Mouse (Mus musculus): ENCODE data around the gene RPS10-NUDT3.

RPS10-NUDT3 gene

DNA sequence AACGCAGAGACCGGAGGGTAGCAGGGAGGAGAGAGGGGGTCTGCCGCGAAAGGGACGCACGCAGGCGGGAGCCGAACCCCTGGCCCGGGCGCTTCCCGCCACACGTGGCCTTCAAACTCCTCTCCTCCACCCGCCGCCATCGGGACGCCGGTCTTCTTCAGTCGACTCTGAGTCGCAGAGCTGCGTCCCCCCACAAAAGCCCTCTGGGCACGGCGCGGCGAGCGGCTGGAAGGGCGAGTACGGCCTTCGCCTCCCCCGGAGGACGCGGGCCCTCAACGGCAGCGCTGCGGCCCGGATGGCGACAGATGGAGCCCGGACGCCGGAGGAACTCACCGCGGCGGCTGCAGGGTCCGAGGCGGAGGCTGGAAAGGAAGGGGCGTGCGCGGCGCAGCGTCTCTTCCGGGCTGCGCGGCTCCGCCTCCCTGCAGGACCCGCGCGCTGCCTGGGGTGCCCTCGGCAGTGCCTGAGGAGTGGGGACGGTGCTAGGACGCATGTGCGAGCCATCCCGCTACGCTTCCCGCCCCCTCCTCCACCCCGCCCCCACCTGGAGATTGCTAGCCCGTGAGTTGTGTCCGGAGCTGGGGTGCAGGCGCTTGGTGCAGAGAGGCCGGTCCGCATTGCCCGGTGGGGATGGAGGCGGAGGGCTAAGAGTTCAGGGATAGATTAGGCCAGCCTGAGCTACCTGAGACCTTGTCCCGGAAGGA is at the start of gene RPS10-NUDT3:
Gene RPS10-NUDT3, minus strand, starts transcription at position 352 of the 704 bp plus-strand sequence.
- peak; percentile 91 for DNase-seq

DNA sequence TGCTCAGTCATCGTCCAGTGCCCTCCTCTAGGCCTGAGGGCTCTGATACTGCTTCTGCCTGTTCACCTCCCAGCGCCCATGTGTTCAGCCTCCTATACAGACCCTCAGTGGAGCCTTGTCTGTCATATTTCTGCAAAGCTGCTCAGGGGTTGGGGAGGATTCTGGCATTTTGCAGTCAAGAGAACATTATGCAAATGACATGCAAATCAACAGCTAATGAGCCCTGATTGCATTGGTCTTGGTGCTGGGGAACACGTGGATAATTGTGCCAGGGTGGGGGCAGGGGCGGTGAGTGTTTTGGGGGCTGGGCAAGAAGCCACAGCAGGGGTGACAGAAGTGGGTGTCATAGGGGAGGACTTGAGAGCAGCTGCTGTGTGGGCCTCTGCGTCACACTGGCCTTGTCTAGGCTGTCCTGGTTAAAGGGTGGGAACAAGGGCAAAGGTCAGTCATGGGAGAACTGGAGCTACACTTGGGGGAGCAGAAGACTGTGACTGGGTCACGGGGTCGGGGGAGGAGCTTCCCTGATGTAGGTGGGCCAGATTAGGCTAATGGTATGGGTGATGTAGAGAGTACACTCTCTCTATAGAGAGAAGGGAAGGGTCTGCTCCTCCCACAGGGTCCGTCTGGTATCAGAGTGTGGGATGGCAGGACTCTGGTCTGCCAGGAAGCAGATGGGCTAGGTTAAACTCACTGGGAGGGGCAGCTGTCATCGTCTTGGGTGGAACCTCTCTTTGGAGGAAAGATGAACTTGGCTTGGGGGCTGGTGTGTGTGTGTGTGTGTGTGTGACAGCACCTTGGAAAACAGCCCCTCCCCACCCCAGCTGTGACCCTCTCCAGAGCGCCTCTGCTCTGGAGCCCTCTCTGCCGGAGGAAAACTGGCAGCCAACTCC is 44.1 kb upstream of the RPS10-NUDT3 start:
- DNase-seq, result no peak

DNA sequence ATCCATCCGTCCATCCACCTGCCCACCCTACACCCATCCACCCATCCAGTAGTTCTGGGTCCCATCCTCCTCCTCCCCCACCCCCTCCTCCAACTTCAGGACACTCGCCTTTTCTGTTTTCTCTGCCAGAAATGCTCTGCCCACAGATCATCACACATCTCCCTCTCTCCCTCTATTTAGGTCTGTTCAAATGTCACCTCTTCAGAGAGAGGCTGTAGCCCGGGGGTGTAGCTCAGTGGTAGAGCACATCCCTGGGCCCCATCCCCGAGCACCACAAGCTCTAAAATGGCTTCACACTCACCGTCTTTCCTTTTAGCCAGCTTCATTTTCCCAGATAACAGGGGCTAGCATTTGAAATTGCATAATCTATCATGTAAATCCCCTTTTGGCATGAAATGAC is 42.7 kb upstream of the RPS10-NUDT3 start:
- no peak for DNase-seq

DNA sequence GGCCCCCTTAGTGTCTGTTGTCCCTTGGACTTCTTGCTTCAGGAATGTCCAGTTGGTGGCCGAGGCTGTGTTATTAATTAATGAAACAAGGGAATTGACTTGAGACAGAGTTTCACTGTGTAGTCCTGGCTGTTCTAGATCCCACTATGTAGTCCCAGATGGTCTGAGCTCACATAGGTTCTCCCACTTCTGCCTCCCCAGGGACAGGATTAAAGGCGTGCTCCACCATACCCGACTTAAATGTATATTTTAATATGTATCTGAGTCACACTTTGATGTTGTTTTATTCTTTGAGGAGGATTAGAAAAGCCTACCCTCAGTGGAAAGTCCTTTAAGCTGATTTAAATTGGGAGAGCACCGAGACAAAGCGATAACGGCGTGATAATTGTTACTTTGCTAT is 41.2 kb upstream of the RPS10-NUDT3 start:
- DNase-seq, result no peak

DNA sequence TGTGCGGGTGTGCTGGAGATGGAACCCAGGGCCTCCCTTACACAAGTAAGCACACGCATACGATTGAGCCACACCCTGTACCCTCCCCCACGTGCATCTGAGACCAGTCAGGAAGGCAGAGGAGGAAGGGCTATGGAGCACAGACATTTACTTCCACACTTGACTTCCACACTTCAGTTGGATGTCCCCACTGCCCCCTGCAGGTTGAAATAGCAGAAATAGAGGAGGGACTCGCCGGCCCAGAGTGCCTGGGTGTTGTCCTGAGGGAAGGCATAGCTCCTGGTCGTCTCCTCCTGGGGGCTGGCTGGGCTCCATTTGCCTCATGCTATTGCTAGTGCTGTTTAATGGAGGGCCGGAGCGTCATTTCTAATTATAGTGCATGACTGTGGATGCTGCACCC is 40.4 kb upstream of the RPS10-NUDT3 start:
- no peak for DNase-seq

DNA sequence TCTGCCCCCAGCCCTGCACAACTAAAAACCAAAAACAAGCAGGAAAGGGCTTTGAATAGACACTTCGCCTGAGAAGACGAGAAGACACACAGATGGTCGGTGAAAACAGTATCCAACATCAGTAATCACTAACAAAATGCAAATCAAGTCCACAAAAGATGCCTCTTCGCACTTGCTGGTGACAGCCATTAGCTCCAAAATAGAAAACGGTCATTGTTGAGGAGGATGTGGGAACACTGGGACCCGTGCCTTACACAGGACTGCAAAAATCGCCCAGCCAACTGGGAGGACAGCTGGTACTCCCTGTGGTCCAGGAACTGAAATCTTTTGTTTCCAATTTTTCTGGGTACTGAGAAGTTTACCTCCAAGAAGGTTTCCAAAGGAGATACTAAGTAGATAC is 38.9 kb upstream of the RPS10-NUDT3 start:
- DNase-seq, result no peak

DNA sequence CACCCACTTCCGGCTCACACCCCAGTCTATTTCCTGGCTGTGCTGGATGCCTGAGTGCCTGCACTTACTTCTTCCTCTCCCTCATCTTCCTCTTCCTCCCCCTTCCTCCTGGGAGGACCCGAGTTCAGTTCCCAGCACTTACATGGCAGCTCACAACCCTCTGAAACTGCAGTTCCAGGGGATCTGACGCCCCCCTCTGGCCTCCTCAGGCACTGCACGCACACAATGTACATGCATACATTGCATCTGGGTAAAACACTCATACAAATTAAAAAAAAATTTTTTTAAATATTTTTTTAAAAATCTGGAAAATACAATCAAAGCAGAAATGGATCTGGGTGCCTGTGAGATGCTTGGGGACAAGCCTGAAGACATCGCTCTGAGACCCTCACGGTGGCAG is 36.7 kb upstream of the RPS10-NUDT3 start:
- DNase-seq, result no peak

DNA sequence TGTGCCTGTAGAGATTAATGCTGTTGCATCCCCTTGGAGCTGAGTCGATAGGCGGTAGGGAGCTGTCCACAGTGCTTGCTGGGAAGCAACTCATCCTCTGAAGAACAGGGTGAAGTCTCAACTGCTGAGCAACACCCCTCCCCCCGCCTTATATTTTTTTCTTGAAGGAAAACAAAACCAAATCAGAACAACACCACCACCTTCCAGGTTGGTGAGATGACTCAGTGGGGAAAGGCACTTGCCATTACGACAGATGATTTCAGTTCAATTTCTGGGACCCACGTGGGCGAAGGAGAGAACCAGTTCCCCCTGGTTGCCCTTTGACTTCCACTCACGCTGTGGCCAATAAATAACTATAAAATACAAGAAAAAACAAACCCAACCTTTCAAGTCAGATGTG is 23.7 kb upstream of the RPS10-NUDT3 start:
- DNase-seq, result no peak

DNA sequence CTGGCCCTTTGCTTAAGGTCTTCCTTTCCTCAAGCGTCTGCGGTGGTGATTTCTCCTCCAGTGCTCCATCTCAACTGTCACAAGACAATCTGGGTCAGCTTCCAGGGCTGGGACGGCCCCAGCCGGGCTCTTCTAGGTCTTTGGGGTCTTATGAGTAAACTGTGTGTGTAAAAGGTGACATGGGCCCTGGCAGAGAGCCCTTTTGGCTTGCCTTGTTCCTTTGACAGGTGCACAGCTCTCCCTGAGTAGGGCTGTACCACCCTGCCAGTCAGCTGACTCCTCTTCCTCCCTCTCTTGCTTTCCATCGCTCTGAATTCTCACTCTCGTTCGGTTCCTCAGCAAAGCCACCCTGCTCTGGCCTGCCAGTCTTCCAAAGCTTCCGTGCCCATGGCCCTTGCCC is 22.1 kb upstream of the RPS10-NUDT3 start:
- peak; percentile 18 for DNase-seq

DNA sequence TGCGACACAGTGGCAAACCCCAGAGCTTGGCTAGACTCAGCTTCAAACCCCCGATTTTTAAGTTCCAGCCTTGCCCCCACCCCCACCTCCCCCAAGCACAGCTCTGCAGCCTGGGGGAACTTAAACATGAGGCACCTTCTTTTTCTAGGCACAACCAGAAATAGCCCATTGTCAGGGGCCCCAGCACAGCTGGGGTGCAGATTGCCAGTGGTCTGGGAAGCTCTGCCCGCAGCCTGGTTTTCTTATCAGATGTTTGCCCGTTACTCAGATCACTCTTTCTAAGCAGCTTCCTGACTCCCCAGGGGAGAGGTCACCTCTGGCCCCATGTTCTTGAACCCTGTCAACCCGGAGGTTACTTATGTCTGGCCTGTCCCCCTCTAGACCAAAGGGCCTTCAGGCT is 21.4 kb upstream of the RPS10-NUDT3 start:
- DNase-seq, result no peak

DNA sequence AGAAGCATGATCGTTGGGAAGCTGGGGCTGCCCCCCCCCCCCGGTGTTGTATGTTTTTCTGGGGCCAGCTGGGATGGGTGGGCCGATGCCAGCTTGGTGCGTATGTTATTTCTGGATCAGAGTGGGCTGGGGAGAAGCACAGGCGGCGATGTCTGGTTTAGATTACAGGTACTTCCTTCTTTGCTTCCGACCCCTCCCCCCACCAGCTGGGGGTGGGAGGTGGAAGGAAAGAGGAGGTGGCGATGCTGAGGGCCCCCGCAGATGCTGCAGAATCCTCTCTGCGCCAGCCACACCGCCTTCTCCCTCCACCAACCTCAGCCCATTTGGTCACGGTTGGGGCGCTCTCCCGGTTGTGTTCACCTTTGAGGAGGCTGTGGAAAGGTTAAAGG is 21.0 kb upstream of the RPS10-NUDT3 start:
- peak; percentile 82 for DNase-seq

DNA sequence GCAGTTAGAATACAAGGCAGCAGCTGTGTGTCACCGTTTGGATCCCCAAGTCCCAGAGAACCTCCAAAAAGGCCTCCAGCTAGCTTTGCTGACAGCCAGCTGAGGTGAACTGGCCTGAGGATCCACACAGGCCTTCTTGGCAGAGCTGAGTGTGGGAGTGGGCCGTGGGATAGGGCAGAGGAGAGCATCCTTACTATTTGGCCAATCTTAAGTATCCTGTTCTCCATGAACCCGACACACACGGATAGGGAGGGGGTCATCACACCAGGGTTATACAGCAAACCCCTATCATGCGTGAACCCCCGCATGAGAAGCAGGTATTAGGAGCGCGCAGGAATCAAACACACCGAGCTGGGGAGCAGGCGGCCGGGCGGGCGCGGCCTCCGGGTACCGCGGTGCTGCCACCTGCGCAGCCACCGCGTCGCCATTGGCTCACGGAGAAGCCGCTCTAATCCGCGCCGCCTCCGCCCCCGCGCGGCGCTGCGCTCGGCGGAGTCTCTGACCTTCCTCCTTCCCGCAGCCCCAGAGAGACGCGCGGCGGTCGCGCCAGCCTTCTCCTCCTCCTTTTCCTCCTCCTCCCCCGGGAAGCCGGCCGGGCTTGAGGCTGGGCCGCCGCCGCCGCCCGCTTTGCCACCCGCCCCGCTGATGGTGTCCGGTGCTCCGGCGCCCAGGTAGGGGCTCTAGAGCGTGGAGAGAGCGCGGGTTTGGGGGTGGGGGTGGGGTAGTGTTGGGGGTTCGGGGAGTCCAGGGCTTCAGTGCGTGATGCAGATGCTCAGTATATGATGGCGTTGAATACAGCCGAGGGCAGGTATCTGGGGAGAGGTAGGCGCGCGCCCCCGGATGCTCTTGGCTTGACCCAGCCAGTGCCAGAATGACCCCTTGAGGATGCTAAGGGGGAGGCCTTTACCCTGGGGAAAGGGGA is 20.3 kb upstream of the RPS10-NUDT3 start, which contains the start of gene Pacsin1:
Gene Pacsin1, plus strand, starts transcription at position 421 of the 922 bp plus-strand sequence.
- DNase-seq, result peak; percentile 83

DNA sequence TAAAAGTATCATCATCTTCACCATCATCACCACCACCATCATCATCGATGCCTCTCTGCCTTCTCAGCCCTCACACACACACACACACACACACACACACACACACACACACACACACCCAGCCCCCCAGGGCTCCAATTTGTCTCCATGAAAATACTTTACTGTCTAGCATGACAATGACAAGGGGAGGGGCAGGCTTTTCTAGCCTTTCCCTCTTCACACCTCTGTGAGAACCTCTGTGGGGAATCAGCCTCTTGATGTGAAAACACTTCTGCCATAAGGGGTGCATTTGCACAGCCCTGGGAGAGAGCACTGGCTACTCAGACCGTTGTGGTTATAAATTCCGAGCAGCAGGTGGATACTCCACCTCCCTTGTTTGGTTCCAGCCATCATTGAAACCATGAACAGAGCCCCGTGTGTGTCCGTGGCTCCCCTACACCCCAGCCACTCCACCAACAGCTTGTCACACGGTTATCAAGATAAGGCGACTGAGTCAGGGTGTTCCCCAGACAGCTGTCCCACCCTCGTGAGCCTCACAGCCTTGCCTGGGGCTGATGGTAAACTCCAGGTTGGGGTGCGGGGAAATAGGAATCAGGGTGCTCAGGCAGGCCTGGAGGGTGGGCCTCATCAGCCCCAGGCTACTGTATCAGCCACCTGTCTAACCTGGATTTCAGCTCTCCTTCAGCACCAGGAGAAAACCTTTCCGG is 18.4 kb upstream of the RPS10-NUDT3 start:
- DNase-seq, result no peak

DNA sequence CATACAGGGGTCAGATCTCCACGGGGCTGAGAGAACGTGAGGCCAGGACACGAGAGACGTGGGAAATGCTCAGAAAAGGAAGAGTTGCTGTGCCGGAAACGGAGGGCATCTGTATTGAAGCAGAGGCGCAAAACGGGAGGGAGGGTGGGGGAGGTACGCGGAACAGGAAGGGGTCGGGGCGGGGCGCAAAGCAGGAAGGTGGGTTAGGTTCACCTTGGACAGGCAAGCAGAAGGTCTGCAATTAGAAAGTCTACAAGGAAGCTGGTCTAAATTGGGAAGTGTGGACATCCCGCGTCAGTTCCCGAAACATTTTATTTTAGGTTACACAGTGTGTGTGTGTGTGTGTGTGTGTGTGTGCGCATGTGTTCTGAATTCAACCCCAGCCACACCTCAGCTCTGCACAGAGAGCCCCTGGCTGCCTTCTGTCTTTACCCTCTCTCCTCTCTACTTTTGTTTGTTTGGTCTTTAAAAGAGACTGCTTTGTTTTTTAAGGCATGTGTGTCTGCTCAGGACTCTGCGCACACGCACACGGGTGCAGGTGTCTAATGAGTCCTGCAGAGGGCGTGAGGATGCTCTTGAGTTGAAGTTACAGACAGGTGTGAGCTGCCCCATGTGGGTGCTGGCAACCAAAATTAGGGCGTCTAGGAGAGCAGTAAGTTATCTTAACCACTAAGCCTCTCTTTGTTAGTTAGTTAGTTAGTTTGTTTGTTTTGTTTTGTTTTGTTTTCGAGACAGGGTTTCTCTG is 17.2 kb upstream of the RPS10-NUDT3 start:
- peak; percentile 66 for DNase-seq

DNA sequence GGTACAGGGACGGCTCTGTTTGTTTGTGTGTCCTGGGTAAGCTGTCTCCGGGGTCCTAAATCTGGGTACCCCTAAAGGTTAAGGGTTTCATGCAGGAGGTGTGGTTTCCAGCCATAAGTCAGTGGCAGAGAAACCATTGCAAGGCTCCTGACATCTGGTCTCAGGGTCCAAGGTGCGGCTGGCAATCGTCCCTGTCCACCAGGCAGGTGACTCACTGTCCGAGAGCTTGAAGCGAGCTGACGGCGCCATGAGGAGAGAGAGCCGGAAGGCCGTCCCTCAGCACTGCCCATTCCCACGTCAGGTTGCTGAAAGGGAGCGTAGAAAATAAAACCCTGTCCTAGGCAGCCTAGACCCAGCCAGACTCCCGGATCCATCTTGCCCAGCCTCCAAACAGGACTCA is 15.6 kb upstream of the RPS10-NUDT3 start:
- no peak for DNase-seq

DNA sequence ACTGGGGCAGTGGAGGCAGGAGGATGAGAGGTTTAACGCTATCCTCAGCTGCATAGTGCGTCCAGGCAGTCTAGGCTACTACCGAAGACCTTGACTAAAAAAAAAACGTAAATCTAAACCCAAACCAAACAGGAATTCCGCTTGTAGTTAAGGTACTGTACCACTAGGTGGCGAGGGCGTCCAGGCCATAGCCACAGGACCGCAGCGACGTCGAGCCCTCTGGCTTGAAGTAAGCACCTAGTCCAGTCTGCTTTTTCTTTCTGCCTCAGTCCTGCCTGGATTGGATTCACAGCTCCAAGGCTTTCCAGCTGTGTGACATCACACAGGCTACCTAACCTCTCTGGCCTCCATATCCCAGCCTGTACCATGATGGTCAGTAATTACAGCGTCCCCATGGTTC is 15.1 kb upstream of the RPS10-NUDT3 start:
- peak; percentile 81 for DNase-seq

DNA sequence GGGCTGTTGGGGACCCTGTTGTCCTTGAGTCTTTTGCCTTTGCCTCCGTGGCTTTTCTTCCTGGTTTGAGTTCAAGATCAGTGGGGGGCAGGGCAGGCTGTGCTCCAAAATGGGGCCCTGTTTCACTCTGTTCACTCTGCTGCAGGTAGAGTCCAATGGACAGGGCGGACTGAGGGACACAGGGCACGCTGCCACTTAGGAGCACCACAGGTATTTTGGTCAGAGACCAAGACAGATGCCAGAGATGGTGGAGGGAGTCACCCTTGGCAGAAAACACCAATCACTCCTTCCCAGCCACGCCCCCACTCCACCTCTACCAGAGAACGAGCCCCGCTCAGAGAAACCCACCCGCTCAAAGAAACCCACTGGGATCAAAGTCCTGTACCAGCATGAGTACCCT is 10.8 kb upstream of the RPS10-NUDT3 start:
- no peak for DNase-seq

DNA sequence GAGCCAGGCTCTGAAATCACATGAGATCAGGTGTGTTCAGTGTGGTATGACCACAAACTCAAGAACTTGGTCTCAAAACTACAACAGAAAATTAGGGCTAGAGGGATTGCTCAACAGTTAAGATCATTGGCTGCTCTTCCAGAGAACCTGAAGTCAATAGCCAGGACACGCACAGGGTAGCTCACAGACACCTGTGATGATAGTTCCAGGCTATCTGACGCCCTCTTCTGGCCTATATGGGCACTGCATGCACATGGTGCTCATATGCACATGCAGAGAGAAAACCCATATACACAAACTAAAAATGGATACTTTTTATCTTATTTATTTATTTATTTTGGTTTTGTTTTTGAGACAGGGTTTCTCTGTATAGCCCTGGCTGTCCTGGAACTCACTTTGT is 9.6 kb upstream of the RPS10-NUDT3 start:
- no peak for DNase-seq

DNA sequence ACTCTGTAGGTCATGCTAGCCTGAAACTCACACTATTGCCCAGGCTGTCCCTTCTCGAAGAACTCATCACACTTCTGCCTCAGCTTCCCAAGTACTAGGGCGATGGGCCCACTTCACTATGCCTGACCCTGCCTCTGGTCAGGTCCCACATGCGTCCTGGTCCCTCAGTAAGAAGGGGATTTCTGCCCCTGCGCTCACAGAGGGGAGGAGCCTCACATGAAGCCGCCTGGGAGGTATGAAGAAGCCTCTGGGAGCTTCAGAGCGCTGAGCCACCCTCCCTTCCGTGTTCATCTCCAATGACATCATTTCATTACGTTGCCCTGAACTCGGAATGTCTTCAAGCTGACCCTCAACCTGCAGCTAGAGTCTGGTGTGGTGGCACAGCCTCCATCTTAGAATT is 8.7 kb upstream of the RPS10-NUDT3 start:
- DNase-seq, result no peak

DNA sequence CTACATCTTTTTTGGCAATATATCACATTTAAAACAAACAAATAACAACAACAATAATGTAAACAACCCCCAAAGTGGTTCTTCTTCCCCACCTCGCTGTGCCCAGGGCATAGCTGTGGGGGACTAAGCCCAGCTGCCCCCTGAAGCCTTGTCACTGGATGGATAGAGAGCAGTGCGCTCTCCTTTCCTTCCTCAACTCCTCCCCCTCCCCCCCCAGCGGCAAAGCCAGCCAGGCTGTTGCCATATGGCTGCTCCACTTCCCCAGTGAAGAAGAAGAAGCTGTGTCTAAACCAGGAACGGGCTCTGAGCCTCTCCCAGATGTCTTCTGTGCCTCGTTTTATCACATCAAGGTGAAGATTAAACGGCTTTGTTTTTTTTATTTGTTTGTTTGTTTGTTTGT is 8.1 kb upstream of the RPS10-NUDT3 start:
- no peak for DNase-seq

DNA sequence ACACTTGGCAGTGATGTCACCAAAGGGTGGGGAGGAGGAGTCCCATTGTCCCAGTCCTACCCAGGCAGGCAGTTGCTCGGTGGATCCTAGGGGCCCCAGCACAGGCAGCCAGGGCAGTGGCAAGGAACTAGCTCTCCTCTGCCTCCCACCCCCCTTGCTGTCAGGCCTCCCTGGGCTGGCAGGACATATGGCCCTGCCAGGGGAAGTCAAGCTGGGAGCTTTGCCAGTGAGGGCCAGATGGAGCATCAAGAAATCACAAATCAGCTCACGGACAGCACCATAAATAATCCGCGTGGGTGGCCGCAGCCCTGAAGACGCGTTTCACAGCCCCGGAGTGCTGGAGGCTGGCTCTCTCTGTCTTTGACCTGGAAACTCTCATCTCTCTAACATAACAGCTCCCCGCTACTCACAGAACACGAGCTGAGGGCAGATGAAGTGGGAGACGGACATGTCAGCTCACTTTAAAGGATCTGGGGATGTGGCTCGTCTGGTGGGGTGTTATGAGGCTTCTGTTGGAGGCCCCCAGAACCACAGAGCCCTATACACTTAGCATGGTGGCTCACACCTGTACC is 7.6 kb upstream of the RPS10-NUDT3 start:
- no peak for DNase-seq
